Mouse (Mus musculus) layer of hippocampus, postnatal 25 days (tissue): ENCODE results near the gene Zfp949. TPM values are rescaled to one million over a fixed set of nuclear protein-coding genes. Genes with fewer than 3 reads are reported as not detected.
"Not testable (repeated sequence)": the region's sequence is repeated elsewhere in the genome, so short reads cannot be mapped to it uniquely, and the experiment has no call there.

Source experiments
- DNase-seq, 2 experiments: peaks; one replicate each; pipeline ENCODE4 v3.0.0; 2022; ENCODE audit warnings: mixed read lengths in 2 of 2, low spot score in 1 of 2; ENCODE audit errors: extremely low spot score in 1 of 2
- total RNA-seq, 2 experiments: library from RNA; stranded (reverse); gene quantifications; 2 replicates each; pipeline ENCODE4 v1.2.3; 2021

Gene Zfp949
- total RNA-seq, 2 experiments from 2014 or later, result 19.6 to 22.2 TPM

DNA sequence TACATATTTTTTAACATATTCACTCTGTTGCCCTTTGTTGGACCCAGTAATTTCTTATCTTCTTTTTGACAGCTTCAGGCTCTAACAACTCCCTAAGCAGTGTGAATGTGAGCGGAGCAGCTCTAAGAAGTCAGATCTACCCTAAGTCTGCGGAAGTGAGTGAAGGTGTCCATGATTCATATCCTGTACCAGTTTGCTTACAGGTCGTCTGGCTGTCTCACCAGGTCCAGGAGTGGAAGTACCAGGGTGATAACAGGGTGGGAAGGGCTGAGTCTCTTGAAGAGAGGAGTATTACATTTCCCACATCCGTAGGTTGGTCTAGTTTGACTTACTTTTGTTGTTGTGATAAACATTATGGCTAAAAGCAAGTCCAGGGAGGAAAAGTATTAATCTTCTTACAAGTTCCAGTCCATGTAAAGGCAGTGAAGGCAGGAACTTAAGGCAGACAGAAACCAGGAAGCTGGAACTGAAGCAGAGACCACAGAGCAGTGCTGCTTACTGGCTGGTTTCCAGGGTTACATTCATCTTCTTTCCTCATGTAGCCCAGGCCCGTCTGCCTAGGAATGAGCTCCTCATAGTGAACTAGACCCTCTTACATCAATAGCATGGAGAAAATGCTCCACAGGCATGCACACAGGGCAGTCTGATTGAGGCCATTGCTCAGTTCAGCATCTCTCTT, 8.1 kb upstream of the Zfp949 start:
- no peak for DNase-seq

DNA sequence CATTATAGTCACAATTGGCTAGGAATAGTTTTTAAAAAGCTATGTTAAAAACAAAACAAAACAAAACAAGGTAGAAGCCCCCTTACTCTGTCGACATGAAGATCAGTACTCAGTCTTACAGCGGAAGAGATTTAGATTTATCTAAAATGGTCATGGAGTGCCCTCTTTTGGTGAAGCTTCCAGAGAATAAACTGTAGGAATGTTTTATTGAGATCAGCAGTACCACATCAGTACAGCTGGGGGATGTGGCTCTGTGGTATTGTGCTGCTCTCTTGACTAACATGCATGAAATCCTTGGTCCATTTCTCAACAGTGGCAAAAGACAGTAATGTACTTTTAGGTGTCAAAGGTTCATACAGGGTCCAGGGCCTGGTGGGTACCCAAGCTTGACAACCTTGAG, 5.0 kb upstream of the Zfp949 start:
- DNase-seq, result no peak

GRCm38 (mm10) chr9:88545534-88545933, 2.3 kb upstream of the Zfp949 start:
- no peak for DNase-seq

GRCm38 (mm10) chr9:88546166-88546565, 1.7 kb upstream of the Zfp949 start:
- DNase-seq, result peak in 1 of 2 experiments; percentile 59

GRCm38 (mm10) chr9:88546657-88547056, 1.2 kb upstream of the Zfp949 start:
- DNase-seq, result no peak

- DNase-seq, result no peak
These were observed 550 bp upstream of the Zfp949 start for GRCm38 (mm10) chr9:88547270-88547669.

DNA sequence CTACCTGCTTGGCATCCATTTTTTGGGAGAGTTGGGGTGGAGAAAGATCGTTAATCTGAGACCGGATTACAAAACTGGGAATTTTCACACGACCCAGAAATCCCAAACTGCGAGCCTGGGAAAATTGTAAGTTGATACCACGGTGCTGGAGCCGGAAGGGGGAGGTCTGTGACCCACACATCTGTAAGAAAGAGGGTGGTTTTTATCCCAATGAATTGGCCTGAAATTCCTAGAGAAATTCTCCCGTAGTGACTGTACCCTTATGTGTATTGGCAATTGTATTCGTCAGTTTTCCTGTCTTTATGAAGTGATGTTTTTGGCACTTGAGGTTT, 760 bp downstream of the Zfp949 start:
- DNase-seq, result no peak

GRCm38 (mm10) chr9:88553071-88553470, 5.3 kb downstream of the Zfp949 start:
- no peak for DNase-seq

- DNase-seq, result no peak
These were observed 10.3 kb downstream of the Zfp949 start for GRCm38 (mm10) chr9:88558146-88558545.

DNA sequence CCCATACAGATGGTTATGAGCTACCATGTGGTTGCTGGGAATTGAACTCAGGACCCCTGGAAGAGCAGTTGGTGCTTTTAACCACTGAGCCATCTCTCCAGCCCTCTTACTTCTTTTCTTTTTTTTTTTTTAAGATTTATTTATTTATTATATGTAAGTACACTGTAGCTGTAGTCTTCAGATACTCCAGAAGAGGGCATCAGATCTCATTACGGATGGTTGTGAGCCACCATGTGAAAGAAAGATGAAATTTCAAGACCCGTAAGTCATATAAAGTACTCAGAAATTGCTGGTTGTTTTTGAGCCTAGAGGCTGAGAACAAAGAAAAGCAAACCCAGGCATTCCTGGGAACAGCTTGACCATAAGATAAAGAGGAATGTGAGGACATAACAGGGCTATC, 13.7 kb downstream of the Zfp949 start:
- DNase-seq, result not testable (repeated sequence)

GRCm38 (mm10) chr9:88570471-88570870, 22.7 kb downstream of the Zfp949 start:
- not testable (repeated sequence) for DNase-seq

GRCm38 (mm10) chr9:88580591-88580990, 32.8 kb downstream of the Zfp949 start, which contains the start of gene Trim43a:
Trim43a (plus strand) TSS chr9:88580891.
- DNase-seq, result not testable (repeated sequence)

DNA sequence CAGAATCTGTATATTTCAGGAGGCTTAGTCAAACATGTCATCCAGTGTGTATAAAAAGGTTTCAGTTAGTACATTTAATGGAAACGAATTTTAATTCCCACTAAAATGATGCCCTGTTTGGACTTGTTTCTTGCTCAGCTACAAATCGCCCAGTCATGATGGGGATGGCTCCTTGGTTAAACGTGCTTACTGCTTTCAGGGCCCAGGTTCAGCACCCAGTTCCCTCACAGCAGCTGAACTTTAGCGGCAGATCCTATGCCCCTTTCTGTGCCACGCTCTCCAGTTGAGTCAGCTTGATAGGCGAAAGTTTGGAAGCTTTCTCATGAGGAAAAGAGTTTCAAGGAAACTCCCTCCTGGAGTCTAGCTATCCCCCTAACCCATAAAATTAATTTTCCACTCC, 45.9 kb downstream of the Zfp949 start:
- DNase-seq, result not testable (repeated sequence)

GRCm38 (mm10) chr9:88599206-88600162, 51.7 kb downstream of the Zfp949 start:
- DNase-seq, result peak; percentile 99

Other genes with a start within 250 kb of the Zfp949 start
- 1 to 10 TPM; 3.2 to 3.6 TPM for gene Nt5e, start 220.8 kb upstream of the Zfp949 start, total RNA-seq
- 10 to 100 TPM; 46.2 to 51.8 TPM for gene Snx14, start 109.1 kb upstream of the Zfp949 start, total RNA-seq
- gene Gm20537, start 91.4 kb upstream of the Zfp949 start, total RNA-seq, result not detected
- 10 to 100 TPM; 62.4 to 69.4 TPM for gene Syncrip, start 65.4 kb upstream of the Zfp949 start, total RNA-seq
- gene Trim43a, start 32.9 kb downstream of the Zfp949 start, total RNA-seq, result 1 to 10 TPM in 1 of 2 experiments, under 1 TPM in 1; 0.54 to 1.5 TPM
- gene Mthfsl, start 172.3 kb downstream of the Zfp949 start, total RNA-seq, result 10 to 100 TPM; 24.4 to 30.7 TPM
- gene Bcl2a1d, start 183.9 kb downstream of the Zfp949 start, total RNA-seq, result under 1 TPM in 1 of 2 experiments, not detected in 1; 0.66 TPM